In the genomic region with DNA sequence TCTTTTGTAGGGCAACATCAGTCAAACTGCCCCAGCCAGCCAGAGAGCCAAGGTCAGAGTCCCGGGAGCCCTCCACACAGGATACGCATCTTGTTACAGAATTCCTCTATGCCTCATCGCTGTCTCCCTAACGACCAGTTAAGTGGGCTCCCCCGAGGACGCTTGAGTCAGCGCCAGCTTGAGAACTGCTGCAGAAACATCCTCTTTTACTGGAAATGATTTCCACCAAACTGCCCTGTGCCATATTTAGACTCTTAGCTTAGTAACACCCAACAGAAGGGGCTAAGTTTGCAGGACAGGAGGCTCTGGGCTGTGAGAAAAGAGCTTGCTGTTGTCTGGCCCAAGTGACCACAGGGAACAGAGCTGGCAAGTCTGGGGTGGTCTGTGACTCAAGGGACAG, we compare ENCODE assay signal across 9 mouse cellular contexts.
DNase-seq lines count a peak whose midpoint lies in the region; ATAC-seq lines count a peak whose summit lies in the region.
"Had no signal": no experiment of that assay in that cellular context is flagged by ENCODE, and none has a peak within 500 bp of the region (broad histone marks: within the 10 kb centered on the region; RNA-seq: fewer than 3 reads in every experiment).

No protein-coding gene starts in this region.

- peak; percentile 2 for DNase-seq in cerebellum, adult 8-10 months
- DNase-seq in cerebellum, postnatal 36 days: no peak
- peak; percentile 53 for DNase-seq in midbrain, embryonic 14.5 days
- peak; percentile 37 for DNase-seq in gastrocnemius, postnatal 14 days
- no peak for DNase-seq in urinary bladder, postnatal 36 days (ENCODE audit: low spot score in 2 of 2)
- DNase-seq in kidney, postnatal 36 days: no peak

- intact Hi-C loops in gastrocnemius, postnatal 14 days (cut with DNase I; ENCODE audit: low total_unique reads): no loop called here

- H3K4me3 ChIP-seq in midbrain, embryonic 14.5 days (replicated peaks; ENCODE audit: low read depth, low read length): no peak overlapping the region
- no peak overlapping the region for H3K4me3 ChIP-seq in midbrain, embryonic 13.5 days (replicated peaks)
- H3K4me3 ChIP-seq in neural tube, embryonic 12.5 days: no peak overlapping the region
- H3K4me3 ChIP-seq: hindbrain, embryonic 15.5 days had no signal

- H3K9me3 ChIP-seq in midbrain, embryonic 14.5 days (ENCODE audit: control insufficient read depth, low read length): peaks cover 3% of the 10 kb centered on the region; the same call in 1 of the 2 replicates
- no peaks in the 10 kb centered on the region for H3K9me3 ChIP-seq in midbrain, embryonic 13.5 days
- H3K9me3 ChIP-seq in neural tube, embryonic 12.5 days: no peaks in the 10 kb centered on the region
- H3K9me3 ChIP-seq: hindbrain, embryonic 15.5 days had no signal

- ATAC-seq in midbrain, embryonic 14.5 days (ENCODE audit: low FRiP score, low TSS enrichment): no peak
- no peak for ATAC-seq in midbrain, embryonic 13.5 days
- ATAC-seq in neural tube, embryonic 12.5 days (ENCODE audit: low FRiP score, low read depth): no peak

- H3K27me3 ChIP-seq in midbrain, embryonic 14.5 days (ENCODE audit: control insufficient read depth, insufficient read depth, low read length): peaks cover 3% of the 10 kb centered on the region
- H3K27me3 ChIP-seq in midbrain, embryonic 13.5 days: peaks cover 16% of the 10 kb centered on the region
- H3K27me3 ChIP-seq in neural tube, embryonic 12.5 days (replicated peaks): peaks cover 6% of the 10 kb centered on the region; the same call in 1 of the 2 replicates

- H3K4me2 ChIP-seq in midbrain, embryonic 14.5 days (ENCODE audit: low read length): no peak overlapping the region
- no peak overlapping the region for H3K4me2 ChIP-seq in midbrain, embryonic 13.5 days (replicated peaks)
- peak overlapping the region; percentile 8; the same call in 1 of the 2 replicates for H3K4me2 ChIP-seq in neural tube, embryonic 12.5 days (replicated peaks)
- H3K4me2 ChIP-seq: hindbrain, embryonic 15.5 days had no signal

- no peaks in the 10 kb centered on the region for H3K36me3 ChIP-seq in midbrain, embryonic 14.5 days (ENCODE audit: control insufficient read depth, insufficient read depth, low read length)
- no peaks in the 10 kb centered on the region for H3K36me3 ChIP-seq in midbrain, embryonic 13.5 days
- H3K36me3 ChIP-seq in neural tube, embryonic 12.5 days: no peaks in the 10 kb centered on the region
- H3K36me3 ChIP-seq: hindbrain, embryonic 15.5 days had no signal

- no peak overlapping the region for H3K27ac ChIP-seq in midbrain, embryonic 14.5 days (replicated peaks; ENCODE audit: low read depth, low read length)
- no peak overlapping the region for H3K27ac ChIP-seq in midbrain, embryonic 13.5 days
- no peak overlapping the region for H3K27ac ChIP-seq in neural tube, embryonic 12.5 days
- H3K27ac ChIP-seq: hindbrain, embryonic 15.5 days had no signal

- 11% methylated on average over 7 of the region's 7 CpGs for WGBS in midbrain, embryonic 14.5 days
- 20% methylated on average over 7 of the region's 7 CpGs for WGBS in midbrain, embryonic 13.5 days
- 11% methylated on average over 7 of the region's 7 CpGs for WGBS in neural tube, embryonic 12.5 days

- 0 out of 2 replicates have a peak, but pooled peaks cover 3% of the 10 kb centered on the region for H3K4me1 ChIP-seq in midbrain, embryonic 14.5 days (ENCODE audit: control insufficient read depth, insufficient read depth, low read length)
- H3K4me1 ChIP-seq in midbrain, embryonic 13.5 days (replicated peaks): peaks cover 5% of the 10 kb centered on the region
- H3K4me1 ChIP-seq in neural tube, embryonic 12.5 days: peaks cover 7% of the 10 kb centered on the region; the same call in 1 of the 2 replicates
- H3K4me1 ChIP-seq: hindbrain, embryonic 15.5 days had no signal

- H3K9ac ChIP-seq in midbrain, embryonic 14.5 days (replicated peaks; ENCODE audit: low read length): no peak overlapping the region
- no peak overlapping the region for H3K9ac ChIP-seq in midbrain, embryonic 13.5 days (replicated peaks)
- H3K9ac ChIP-seq in neural tube, embryonic 12.5 days: no peak overlapping the region
- H3K9ac ChIP-seq: hindbrain, embryonic 15.5 days had no signal

Comparison
In these comparisons a context has a peak if more than half of its experiments do, and no peak if none do; other contexts are left out.
1. DNase-seq: peak in cerebellum, adult 8-10 months (single experiment), midbrain, embryonic 14.5 days (single experiment) and gastrocnemius, postnatal 14 days (single experiment); none in cerebellum, postnatal 36 days (0 of 2), urinary bladder, postnatal 36 days (0 of 2) and kidney, postnatal 36 days (0 of 2).